Comparison of ENCODE assay signal across 16 mouse cellular contexts in the genomic region with DNA sequence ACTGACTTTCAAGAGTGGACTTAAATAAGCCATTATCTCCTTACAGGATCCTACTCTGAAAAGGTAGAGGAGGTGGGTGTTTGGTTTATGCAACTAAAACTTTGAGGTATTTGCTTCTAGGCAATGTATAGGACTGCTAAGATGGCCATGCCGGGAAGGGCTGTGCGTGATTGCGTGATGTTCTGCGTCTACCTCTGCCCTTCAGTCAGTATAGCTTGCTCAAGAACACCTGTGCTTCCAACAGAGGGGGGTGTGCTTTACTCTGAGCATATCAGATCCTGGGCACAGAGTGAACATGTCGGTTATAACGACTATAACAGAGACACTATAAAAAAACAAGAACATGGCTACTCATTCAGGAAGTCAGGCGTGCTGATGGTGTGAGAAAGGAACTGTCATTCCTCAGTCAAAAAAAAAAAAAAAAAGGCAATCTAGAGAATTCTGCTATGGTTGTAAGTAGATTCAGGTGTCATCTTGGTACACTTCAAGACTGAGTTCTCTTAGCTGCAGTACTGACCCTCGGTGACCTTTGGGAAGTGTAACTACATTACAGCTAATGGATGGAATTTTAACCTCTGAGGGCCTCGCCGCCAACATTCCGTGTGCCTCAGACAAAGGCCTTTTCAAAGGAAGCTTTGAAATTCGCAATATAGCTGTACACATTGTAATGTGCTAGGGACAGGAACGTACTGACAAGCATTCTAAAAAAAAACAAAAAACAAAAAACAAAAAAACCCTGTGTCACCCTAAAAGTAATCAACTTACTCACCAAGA.
DNase-seq lines count a peak whose midpoint lies in the region; ATAC-seq and TF ChIP-seq lines count a peak whose summit lies in the region.
"Had no signal": no experiment of that assay in that cellular context is flagged by ENCODE, and none has a peak within 500 bp of the region (broad histone marks: within the 10 kb centered on the region; RNA-seq: fewer than 3 reads in every experiment).

No protein-coding gene starts in this region.

- 53% methylated on average over 13 of the region's 13 CpGs for WGBS in hindbrain, embryonic 11.5 days
- WGBS in hindbrain, postnatal 0 days: 57% methylated on average over 13 of the region's 13 CpGs
- 34% methylated on average over 13 of the region's 13 CpGs for WGBS in limb, embryonic 12.5 days

- no peak overlapping the region for H3K27ac ChIP-seq in hindbrain, embryonic 11.5 days (ENCODE audit: low read depth, low read length)
- H3K27ac ChIP-seq in hindbrain, postnatal 0 days: no peak overlapping the region
- H3K27ac ChIP-seq in limb, embryonic 12.5 days: no peak overlapping the region
- H3K27ac ChIP-seq: forebrain, embryonic 15.5 days had no signal

- no peak for TF ChIP-seq CTCF in hindbrain, postnatal 0 days (IDR thresholded peaks at IDR 0.05; ENCODE audit: low read depth)

- H3K4me2 ChIP-seq in hindbrain, embryonic 11.5 days (replicated peaks; ENCODE audit: low read depth, low read length): no peak overlapping the region
- no peak overlapping the region for H3K4me2 ChIP-seq in hindbrain, postnatal 0 days (ENCODE audit: low read depth, low read length)
- H3K4me2 ChIP-seq in limb, embryonic 12.5 days: peak overlapping the region; percentile 54; the same call in 1 of the 2 replicates
- H3K4me2 ChIP-seq: forebrain, embryonic 15.5 days had no signal

- H3K36me3 ChIP-seq in hindbrain, embryonic 11.5 days (ENCODE audit: control insufficient read depth, insufficient read depth, low read length): no peaks in the 10 kb centered on the region
- no peaks in the 10 kb centered on the region for H3K36me3 ChIP-seq in hindbrain, postnatal 0 days (ENCODE audit: insufficient read depth, low read length)
- no peaks in the 10 kb centered on the region for H3K36me3 ChIP-seq in limb, embryonic 12.5 days
- H3K36me3 ChIP-seq: forebrain, embryonic 15.5 days; liver, embryonic 13.5 days had no signal

- DNase-seq in hindbrain, embryonic 11.5 days (ENCODE audit: low spot score): peak; percentile 34
- no peak for DNase-seq in hindbrain, postnatal 0 days (ENCODE audit: low spot score)
- DNase-seq in Muller cell, postnatal 12 days (ENCODE audit: inconsistent ontology term): peak; percentile 84
- DNase-seq in embryo, embryonic 11 days: peak; percentile 79
- no peak for DNase-seq in left cerebral cortex, postnatal 4 days
- DNase-seq in thymus, postnatal 25 days: no peak
- DNase-seq: adrenal gland, adult 8-10 months; cerebellum, postnatal 14 days; liver, embryonic 13.5 days; lung, postnatal 36 days; right cerebral cortex, postnatal 25 days; thymus, postnatal 14 days had no signal

- H3K27me3 ChIP-seq in hindbrain, embryonic 11.5 days (ENCODE audit: control insufficient read depth, insufficient read depth, low read length): no peaks in the 10 kb centered on the region
- H3K27me3 ChIP-seq in hindbrain, postnatal 0 days (ENCODE audit: insufficient read depth, low read length): no peaks in the 10 kb centered on the region
- H3K27me3 ChIP-seq in limb, embryonic 12.5 days: no peaks in the 10 kb centered on the region
- H3K27me3 ChIP-seq: forebrain, embryonic 15.5 days; liver, embryonic 13.5 days had no signal

- intact Hi-C loops in left cerebral cortex, postnatal 4 days (cut with DNase I): no loop called here

- H3K4me3 ChIP-seq in hindbrain, embryonic 11.5 days (ENCODE audit: low read depth, low read length): no peak overlapping the region
- H3K4me3 ChIP-seq in hindbrain, postnatal 0 days (ENCODE audit: low read length): no peak overlapping the region
- H3K4me3 ChIP-seq in limb, embryonic 12.5 days (replicated peaks): no peak overlapping the region
- H3K4me3 ChIP-seq: forebrain, embryonic 15.5 days; liver, embryonic 13.5 days had no signal

- H3K9ac ChIP-seq in hindbrain, embryonic 11.5 days (ENCODE audit: low read depth, low read length): no peak overlapping the region
- no peak overlapping the region for H3K9ac ChIP-seq in hindbrain, postnatal 0 days (replicated peaks; ENCODE audit: low read length)
- no peak overlapping the region for H3K9ac ChIP-seq in limb, embryonic 12.5 days (replicated peaks)
- H3K9ac ChIP-seq: forebrain, embryonic 15.5 days; liver, embryonic 13.5 days had no signal

- ATAC-seq in hindbrain, embryonic 11.5 days (ENCODE audit: low FRiP score): no peak
- no peak for ATAC-seq in hindbrain, postnatal 0 days
- 0 out of 2 replicates have a peak, but pooled peaks have one; percentile 37 for ATAC-seq in limb, embryonic 12.5 days (ENCODE audit: insufficient number of reproducible peaks, insufficient read depth, low FRiP score, low TSS enrichment, low read depth)
- ATAC-seq: forebrain, embryonic 15.5 days; inflammation-experienced regulatory T-cells, adult 6 months; midbrain, embryonic 16.5 days had no signal

- H3K4me1 ChIP-seq in hindbrain, embryonic 11.5 days (replicated peaks; ENCODE audit: control insufficient read depth, insufficient read depth, low read length): no peaks in the 10 kb centered on the region
- no peaks in the 10 kb centered on the region for H3K4me1 ChIP-seq in hindbrain, postnatal 0 days (ENCODE audit: insufficient read depth, low read length)
- H3K4me1 ChIP-seq in limb, embryonic 12.5 days (replicated peaks): peaks cover 30% of the 10 kb centered on the region

- H3K9me3 ChIP-seq in hindbrain, embryonic 11.5 days (ENCODE audit: control insufficient read depth, low read length): no peaks in the 10 kb centered on the region
- no peaks in the 10 kb centered on the region for H3K9me3 ChIP-seq in hindbrain, postnatal 0 days (ENCODE audit: low read length)
- H3K9me3 ChIP-seq in limb, embryonic 12.5 days: no peaks in the 10 kb centered on the region
- H3K9me3 ChIP-seq: forebrain, embryonic 15.5 days; liver, embryonic 13.5 days had no signal

Comparison
In these comparisons a context has a peak if more than half of its experiments do, and no peak if none do; other contexts are left out.
1. DNase-seq: peak in hindbrain, embryonic 11.5 days (single experiment), Muller cell, postnatal 12 days (single experiment) and embryo, embryonic 11 days (single experiment); none in hindbrain, postnatal 0 days (single experiment), left cerebral cortex, postnatal 4 days (single experiment) and thymus, postnatal 25 days (single experiment).